Mouse (Mus musculus) mouse embryonic stem cell (cell line): ENCODE measurements around the gene Rsf1.

ENCODE experiments used
- in situ Hi-C, 2 experiments: fragments of 300-500 bp; cut with MboI; formaldehyde crosslinking; loops; 1 replicate in 1 of 2; 3 replicates in 1 of 2; pipeline ENCODE4 v1.14.3; 2019 to 2020; ENCODE audit warnings: low sequenced_read_pairs in 2 of 2, low pct_unique_long_range_greater_than_20kb in 1 of 2, mixed read lengths in 1 of 2; ENCODE audit not compliant: unreplicated experiment in 1 of 2

Rsf1 gene

DNA sequence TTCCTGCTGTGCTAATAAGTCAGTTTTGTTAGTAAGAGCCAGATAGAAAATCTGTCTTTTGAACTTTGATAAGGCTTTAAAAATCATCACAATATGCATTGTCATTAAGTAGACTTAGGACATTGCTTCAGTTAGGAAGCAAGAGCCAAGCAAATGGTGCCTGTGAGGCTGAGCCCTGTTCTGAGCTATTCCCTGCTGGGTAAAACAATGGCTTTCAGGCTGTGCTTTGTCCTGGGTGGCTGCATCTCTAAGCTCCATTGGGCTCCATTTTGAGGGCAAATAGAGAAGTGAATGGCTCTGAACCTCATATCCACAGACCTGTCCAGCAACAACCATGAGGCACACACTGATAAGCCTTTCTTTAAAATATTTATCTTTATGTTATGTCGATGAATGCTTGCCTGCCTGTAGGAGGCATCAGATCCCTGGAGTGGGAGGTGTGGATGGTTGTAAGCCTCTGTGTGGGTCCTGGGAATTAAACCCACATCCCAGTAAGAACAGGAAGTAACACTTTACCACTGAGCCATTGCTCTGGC lies 162.1 kb downstream of the Rsf1 start:
- in situ Hi-C loops = loop anchor here (10.0 to 25.0 kb wide), 3 partner anchors 243 to 383 kb away; partner anchors contain the start of gene Myo7a (in 1 of the 2)
